Mouse (Mus musculus): ENCODE measurements at regions not wholly inside any gene's neighbourhood (a gene's known extent, or its start where the extent isn't known, plus 50 kb on each side); places are given as distances from the start of the nearest gene placed in this dataset.
A peak's percentile ranks its signal among the peaks of the same experiment; 100 is the strongest.

DNA sequence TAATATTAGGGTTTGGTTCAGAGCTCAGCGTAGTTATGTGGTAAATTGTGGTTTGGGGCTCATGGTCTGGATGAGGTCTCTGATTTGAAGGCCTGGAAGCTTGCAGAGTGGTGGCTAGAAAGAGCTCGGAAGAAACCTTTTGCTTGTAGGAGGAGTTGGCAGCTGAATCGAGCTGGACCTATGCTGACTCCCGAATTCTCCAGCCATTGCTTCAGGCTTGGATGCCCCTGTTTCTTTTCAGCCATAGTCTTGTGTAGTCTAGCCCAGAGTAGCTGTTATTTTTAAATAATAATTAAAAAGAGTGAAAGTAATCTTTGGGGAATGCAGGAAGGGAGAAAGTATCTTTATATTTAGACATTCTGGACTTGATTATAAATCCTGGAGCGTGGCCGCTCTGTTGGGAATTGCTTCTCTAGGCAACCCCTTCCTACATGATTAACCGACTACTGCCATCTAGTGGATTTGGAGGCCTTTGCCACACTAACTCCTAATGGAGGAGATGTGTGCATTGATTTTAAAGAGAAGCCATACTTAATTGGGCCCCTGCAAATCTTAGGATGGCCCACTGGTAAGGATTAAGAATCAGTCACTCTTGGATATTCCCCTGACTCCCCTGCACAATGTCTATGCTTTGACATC, 172.8 kb downstream of the Rpl10-ps3 start:
- TF ChIP-seq ZC3H11A (IDR thresholded peaks at IDR 0.05; ENCODE audit: borderline replicate concordance, low read depth, low read length) (peak; percentile 96), CHD2 (IDR thresholded peaks at IDR 0.05; ENCODE audit: low read depth, low read length) (no peak)
